Mouse (Mus musculus) lung, postnatal 25 days (tissue): ENCODE data around the gene Pdzrn3.

Experiments used
- DNase-seq: peaks from one replicate; pipeline ENCODE4 v3.0.0; 2022; ENCODE audit warnings: low spot score

Gene Pdzrn3

GRCm38 (mm10) chr6:101251916-101252603, 125.6 kb downstream of the Pdzrn3 start:
- DNase-seq: no peak

- DNase-seq: peak; percentile 75
These were observed 126.5 kb downstream of the Pdzrn3 start for GRCm38 (mm10) chr6:101251160-101251559.

DNA sequence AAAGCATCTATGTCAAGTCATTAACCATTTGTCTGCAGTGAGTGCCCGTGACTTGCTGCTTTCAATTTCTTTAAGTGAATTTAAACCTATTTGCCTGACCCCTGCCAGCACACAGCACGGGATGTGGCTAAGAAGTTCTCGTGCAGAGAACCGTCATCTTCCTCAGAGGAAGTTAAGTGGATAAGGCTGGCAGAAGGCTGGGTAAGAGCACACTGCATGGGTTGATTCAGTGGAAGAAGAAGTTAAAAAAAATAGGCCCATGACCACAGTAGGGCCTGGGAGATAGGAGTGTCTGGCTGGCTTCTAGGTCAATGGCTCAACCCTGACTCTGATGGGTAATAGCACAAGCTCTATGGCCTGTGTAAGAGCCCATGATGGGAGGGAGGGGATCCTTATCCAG, 131.6 kb downstream of the Pdzrn3 start:
- no peak for DNase-seq

DNA sequence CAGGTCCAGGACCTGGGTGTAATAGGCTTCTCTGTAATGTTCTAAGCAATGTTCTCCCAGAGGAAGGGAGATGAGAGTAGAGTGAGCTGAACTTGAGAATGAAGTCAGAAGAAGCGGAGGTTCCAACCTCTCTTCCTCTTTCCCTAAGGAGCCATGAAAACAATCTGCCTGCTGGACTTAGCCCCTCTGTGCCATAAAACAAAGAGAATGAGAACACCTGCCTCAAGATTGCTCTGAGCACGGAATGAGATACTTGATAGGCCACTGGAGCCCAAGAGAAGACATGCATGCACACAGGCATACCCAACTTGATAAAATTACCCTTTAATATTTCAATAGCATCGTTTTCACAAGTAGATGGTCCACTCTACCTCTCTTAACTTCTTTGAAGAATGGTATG, 133.3 kb downstream of the Pdzrn3 start:
- no peak for DNase-seq

DNA sequence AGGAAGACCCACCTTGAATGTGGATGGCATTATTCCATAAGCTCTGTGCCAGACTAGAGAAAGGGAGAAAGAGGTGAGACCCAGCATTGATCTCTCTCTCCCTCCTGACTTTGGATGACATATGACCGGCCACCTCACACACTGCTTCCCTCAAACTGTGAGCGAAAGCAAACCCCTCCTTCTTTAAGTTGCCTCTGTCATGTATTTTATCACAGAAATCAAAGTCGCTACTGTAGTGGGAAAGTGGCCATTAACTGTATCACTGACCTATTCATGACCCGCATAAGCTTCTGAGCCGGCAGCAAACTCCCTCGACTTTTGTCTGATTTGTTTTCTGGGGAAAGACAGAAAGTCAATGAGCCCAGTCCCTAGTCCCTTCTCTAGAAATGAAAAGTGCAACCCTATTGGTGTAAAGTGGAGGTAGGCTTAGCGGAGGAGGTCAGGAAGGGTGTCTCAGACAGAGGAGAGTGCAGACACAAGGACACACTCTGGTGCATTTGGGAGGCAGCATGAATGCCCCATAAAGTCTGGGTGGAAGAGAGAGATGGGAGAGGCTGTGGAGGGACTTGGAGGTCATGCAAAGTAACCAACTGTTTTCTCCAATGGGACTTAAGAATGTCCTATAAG, 134.4 kb downstream of the Pdzrn3 start:
- DNase-seq: no peak

GRCm38 (mm10) chr6:101236641-101237246, 141.0 kb downstream of the Pdzrn3 start:
- DNase-seq: no peak

GRCm38 (mm10) chr6:101236230-101236629, 141.5 kb downstream of the Pdzrn3 start:
- DNase-seq: no peak

DNA sequence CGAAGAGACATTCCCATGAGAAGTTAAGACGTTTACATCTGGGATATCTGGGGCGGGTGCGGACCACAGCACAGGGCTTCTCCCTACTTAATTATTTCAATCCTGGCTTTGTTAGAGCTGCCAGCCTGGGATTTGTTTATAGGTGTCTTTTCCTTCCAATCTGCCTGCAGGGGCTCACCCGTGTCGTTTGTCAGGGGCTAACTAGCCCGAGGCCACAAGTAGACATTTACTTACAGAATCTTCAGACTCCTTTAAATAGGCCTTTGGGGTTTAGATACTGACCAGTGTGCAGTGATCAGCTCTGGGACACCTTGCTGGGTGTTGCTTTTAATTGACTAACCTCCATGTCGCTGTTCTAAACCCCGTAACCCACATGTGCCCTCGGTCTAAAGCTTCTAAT, 143.3 kb downstream of the Pdzrn3 start:
- DNase-seq: no peak

- no peak for DNase-seq
These were observed 144.0 kb downstream of the Pdzrn3 start for GRCm38 (mm10) chr6:101233680-101234079.

- DNase-seq: no peak
These were observed 150.3 kb downstream of the Pdzrn3 start for GRCm38 (mm10) chr6:101227294-101227855.

GRCm38 (mm10) chr6:101220307-101220706, 157.4 kb downstream of the Pdzrn3 start:
- no peak for DNase-seq

- DNase-seq: no peak
These were observed 158.7 kb downstream of the Pdzrn3 start for GRCm38 (mm10) chr6:101219004-101219403.

DNA sequence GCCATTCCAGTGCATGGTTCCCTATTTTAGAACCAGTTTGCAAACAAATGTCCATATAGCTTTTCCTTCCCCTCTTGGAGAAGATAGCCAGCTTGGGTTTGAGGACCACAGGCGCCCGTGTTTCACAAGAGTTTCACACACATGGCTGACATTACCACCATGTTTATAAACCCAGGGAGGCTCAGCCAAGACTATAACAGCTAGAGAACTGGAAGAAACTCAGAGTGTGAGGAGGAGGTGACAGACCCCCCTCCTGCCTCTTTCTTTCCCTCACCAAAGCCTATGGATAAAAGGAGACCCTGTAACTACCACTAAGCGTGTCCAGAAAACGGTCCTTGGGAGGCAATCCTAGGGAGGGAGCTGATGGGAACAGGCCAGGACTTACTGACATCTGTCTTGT, 159.5 kb downstream of the Pdzrn3 start:
- no peak for DNase-seq

- DNase-seq: no peak
These were observed 159.9 kb downstream of the Pdzrn3 start for GRCm38 (mm10) chr6:101217756-101218155.

DNA sequence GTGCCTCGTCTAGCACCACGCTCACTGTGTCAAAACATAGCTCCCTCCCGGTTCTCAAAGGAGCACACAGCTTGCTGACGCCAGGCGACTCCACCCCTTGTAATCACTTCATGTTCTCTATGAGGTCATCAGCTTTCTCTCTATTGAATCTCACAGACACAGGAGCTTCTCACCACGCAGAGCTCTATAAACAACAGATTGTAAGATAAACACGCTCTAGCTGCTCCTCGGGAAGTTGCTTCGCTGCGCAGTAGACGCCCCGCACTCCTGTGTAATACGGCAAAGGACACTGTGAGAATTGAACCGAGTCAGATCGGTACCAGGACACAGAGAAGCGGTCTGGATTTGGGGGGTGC, 162.3 kb downstream of the Pdzrn3 start:
- peak; percentile 66 for DNase-seq

DNA sequence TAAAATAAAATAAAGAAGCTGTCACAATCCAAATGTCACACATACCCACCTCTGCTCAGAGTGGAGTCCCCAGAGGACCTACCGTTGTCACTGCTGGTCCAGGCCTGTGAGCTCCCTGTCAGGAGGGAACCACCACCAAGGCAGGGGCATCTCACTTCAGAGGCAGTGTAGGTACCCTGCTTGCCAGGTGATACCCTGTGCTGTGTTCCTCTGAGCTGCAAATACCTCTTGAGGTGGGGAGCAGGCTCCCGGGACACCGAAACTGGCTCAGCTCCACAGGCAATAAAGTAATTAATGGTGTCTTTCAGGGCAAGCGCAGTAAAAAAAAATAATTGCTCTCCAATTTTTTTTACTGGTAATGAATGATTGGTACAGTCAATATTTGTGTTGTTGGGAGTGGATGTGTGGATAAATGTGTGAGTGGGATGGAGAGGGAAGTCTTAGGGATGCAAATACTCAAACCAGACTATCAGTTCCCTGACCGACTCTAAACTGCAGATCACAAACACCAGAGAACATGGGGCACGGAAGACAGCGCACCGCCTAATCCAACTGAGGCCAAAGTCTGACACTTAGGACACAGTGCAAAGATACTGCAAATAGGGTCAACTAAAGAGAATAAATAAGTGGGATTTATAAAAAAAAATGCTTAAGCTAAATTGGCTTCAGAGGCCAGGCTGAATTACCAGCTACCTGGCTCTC, 162.8 kb downstream of the Pdzrn3 start:
- no peak for DNase-seq

DNA sequence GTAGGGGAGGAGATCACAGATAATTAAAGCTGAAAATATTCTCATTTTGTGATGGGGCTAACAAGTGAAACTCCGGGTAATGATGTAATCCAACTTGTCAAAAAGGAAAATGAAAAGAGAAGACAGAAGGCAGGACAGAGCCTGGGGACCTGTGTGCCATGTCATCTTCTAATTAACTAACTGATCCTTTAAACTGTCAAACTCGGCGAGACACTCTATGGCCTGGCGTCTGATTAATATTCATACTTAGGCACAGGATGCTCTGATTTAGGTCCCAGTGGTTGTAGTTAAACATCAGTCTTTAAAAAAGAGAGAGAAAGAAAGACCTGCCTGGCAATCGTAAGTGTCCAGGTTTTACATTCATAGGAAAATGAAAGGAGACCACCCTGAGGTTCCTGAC, 164.6 kb downstream of the Pdzrn3 start:
- no peak for DNase-seq

- no peak for DNase-seq
These were observed 165.6 kb downstream of the Pdzrn3 start for GRCm38 (mm10) chr6:101212086-101212485.

GRCm38 (mm10) chr6:101211361-101211841, 166.3 kb downstream of the Pdzrn3 start:
- no peak for DNase-seq

DNA sequence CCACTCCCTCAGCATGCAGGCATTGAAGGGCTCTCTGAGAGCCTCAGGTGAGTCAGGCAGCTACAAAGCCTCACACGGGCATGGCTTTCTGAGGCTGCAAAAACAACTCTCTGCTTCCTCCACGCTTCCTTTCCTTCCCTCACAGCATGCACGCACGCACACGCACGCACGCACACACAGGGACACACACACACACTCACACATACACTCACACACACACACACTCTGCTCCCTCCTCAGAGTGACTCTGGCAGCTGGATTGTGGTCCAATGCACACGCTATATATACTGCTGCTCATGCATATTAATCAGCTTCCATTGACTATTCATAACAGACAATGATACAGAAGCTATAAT, 178.8 kb downstream of the Pdzrn3 start:
- DNase-seq: no peak

GRCm38 (mm10) chr6:101198284-101198942, 179.3 kb downstream of the Pdzrn3 start:
- DNase-seq: no peak

DNA sequence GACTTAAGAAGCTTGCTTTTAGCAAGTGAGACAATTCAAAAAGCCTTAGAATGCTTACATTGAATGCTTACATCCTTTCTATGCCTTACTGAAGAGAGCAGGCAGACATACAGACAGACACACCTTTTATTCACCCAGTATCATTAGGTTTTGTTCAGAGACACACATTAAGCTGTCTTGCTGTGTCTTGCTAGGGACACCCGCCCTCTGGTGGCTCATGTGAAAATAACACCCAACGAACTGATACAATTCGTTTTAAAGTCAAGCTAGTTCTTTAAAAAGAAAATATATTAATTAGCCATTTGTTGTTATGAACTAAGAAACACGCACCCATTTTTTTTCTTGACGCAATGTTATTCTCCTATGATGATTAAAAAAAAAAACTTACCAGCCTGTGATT, 180.1 kb downstream of the Pdzrn3 start:
- peak; percentile 56 for DNase-seq
